Mouse (Mus musculus): ENCODE measurements around the gene B3gat2. TPM values are rescaled to one million over a fixed set of nuclear protein-coding genes. Genes with fewer than 3 reads are reported as not detected.

Gene B3gat2
- polyA plus RNA-seq, 1 experiment from 2014 or later: 14.8 TPM

GRCm38 (mm10) chr1:23840924-23841323, 79.4 kb downstream of the B3gat2 start:
- Histone ChIP-seq H3K27ac (no peak overlapping the region), H3K4me1 (no peaks in the 10 kb centered on the region), H3K4me2 (no peak overlapping the region), H3K36me3 (replicated peaks) (peaks cover 5% of the 10 kb centered on the region; the same call in 1 of the 2 replicates), H3K9ac (no peak overlapping the region), H3K9me3 (no peaks in the 10 kb centered on the region), H3K27me3 (replicated peaks) (no peaks in the 10 kb centered on the region), H3K4me3 (no peak overlapping the region)
- no peak for ATAC-seq (replicated peaks)

DNA sequence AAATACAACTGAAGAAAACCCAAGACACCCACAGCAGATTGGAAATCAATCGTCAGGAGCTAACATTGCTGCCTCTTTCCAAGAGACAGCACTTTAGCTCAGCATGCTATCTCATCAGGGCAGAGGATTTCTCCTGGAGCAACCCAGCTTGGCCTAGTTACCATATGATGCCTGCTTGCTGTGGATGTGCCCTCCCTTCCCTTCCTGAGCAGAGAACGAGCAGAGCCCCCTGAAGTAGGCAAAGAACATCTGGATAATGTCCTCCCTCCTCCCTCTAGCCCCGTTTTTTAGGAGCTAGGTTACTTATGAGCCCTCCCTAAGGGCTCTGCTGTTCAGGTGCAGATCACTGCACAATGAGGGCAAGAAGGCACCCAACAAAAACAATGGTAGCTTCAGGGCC, 81.1 kb downstream of the B3gat2 start:
- no peaks in the 10 kb centered on the region for H3K4me1 ChIP-seq
- no peak overlapping the region for H3K4me3 ChIP-seq
- H3K4me2 ChIP-seq: no peak overlapping the region
- H3K9ac ChIP-seq: no peak overlapping the region
- H3K9me3 ChIP-seq: no peaks in the 10 kb centered on the region
- no peaks in the 10 kb centered on the region for H3K27me3 ChIP-seq (replicated peaks)
- H3K27ac ChIP-seq: no peak overlapping the region
- peaks cover 12% of the 10 kb centered on the region for H3K36me3 ChIP-seq (replicated peaks)
- WGBS: 73% methylated on average over 3 of the region's 3 CpGs
- no peak for ATAC-seq (replicated peaks)

DNA sequence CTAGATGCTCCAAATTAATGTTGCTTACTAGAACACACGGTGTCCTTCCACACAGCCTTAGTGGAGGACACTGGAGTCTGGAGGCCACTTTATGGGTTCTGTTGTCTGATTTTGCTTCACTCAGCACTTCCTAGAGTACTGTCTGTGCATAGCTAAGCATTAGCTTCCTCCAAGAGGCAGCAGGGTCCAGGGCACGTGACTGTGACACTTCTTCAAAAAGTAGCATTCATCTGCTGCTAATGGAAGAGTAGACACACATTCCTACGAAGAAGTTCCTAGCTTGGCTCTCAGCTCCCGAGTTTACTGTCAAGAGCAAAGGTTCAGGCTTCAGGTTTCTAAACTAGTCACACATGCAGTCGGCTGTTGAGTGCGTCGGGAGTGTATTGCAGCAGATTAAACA, 82.2 kb downstream of the B3gat2 start:
- Histone ChIP-seq H3K27me3 (replicated peaks) (no peaks in the 10 kb centered on the region), H3K4me2 (no peak overlapping the region), H3K9me3 (no peaks in the 10 kb centered on the region), H3K4me3 (no peak overlapping the region), H3K27ac (no peak overlapping the region), H3K9ac (no peak overlapping the region), H3K4me1 (no peaks in the 10 kb centered on the region), H3K36me3 (replicated peaks) (peaks cover 20% of the 10 kb centered on the region)
- ATAC-seq (replicated peaks): no peak
- WGBS: 88% methylated on average over 7 of the region's 7 CpGs

DNA sequence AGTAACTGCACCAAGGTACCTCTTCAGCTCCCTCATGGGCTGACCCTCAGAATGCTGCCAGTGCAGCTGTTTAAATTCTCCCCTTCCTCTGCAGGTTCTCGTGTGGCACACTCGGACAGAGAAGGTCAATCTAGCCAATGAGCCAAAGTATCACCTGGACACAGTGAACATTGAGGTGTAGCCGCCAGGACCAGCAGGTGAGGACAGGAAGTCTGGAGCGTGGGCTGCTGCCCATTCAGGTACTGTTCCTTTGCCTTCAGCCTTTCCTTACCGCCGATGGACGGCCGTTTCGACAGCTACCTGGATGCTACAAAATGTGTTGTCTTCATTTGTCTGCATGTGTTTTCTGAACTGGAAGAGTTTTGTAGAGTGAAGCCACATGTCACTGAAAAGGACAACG, 83.5 kb downstream of the B3gat2 start:
- no peak overlapping the region for H3K4me2 ChIP-seq
- no peaks in the 10 kb centered on the region for H3K9me3 ChIP-seq
- no peaks in the 10 kb centered on the region for H3K4me1 ChIP-seq
- ATAC-seq (replicated peaks): no peak
- H3K36me3 ChIP-seq (replicated peaks): peaks cover 24% of the 10 kb centered on the region
- H3K9ac ChIP-seq: no peak overlapping the region
- no peak overlapping the region for H3K4me3 ChIP-seq
- WGBS: 97% methylated on average over 10 of the region's 10 CpGs
- no peak overlapping the region for H3K27ac ChIP-seq
- no peaks in the 10 kb centered on the region for H3K27me3 ChIP-seq (replicated peaks)

DNA sequence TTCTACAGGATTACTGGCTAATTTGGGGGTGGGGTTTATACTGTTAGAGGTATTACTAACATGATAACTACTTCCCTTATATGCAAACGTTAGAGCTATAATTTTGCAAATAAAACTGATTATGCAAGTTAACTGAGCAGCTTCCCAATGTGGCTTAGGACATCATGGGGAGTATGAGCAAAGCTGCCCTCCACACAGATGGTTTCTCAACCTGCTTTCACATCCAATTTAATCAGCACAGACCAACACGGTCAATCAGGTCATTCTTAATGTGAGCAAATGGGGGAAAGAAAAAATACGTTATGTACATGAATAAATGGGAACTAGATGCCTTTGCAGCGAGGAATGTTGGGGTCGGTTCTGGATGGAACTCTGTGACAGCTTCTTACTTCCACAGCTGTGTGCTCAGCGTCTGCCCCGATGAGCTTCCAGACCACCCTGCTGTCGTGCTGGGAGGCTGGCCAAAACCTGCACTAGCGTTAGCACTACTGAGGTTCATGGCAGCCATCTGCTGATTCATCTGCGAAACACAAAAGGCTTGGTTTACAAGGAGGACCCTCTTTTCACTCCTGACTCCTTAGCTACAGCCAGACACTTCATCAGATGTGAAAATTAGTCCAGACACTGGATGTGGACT, 84.6 kb downstream of the B3gat2 start:
- Histone ChIP-seq H3K9me3 (no peaks in the 10 kb centered on the region), H3K4me2 (no peak overlapping the region), H3K36me3 (replicated peaks) (peaks cover 24% of the 10 kb centered on the region), H3K4me1 (no peaks in the 10 kb centered on the region), H3K27ac (no peak overlapping the region), H3K27me3 (replicated peaks) (no peaks in the 10 kb centered on the region), H3K9ac (no peak overlapping the region), H3K4me3 (no peak overlapping the region)
- ATAC-seq (replicated peaks): 0 out of 2 replicates have a peak, but pooled peaks have one; percentile 24
- 58% methylated on average over 10 of the region's 10 CpGs for WGBS

DNA sequence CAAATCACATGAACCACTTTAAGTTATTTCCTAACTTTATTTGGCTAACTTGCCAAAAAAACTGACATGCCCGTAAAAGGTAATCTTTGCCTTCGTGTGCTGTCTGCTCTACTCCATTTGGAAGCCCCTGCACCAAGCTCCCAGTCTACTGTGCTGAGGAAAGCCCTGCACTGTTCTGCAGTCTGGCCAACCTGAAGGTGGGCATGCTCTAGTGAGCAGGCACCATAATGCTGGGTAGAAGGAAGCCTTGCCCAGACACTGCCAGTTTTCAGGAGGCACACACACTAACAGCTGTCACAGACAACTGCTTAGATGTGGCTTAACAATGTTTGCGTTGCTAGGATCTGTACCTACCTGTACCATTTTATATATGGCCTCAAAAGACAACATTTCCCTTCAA, 94.1 kb downstream of the B3gat2 start:
- WGBS: 88% methylated on average over 3 of the region's 3 CpGs
- Histone ChIP-seq H3K36me3 (replicated peaks) (peaks cover 11% of the 10 kb centered on the region), H3K9ac (no peak overlapping the region), H3K27ac (no peak overlapping the region), H3K4me2 (no peak overlapping the region), H3K4me1 (no peaks in the 10 kb centered on the region), H3K4me3 (no peak overlapping the region), H3K9me3 (no peaks in the 10 kb centered on the region), H3K27me3 (replicated peaks) (no peaks in the 10 kb centered on the region)
- ATAC-seq (replicated peaks): no peak

- Histone ChIP-seq H3K27me3 (replicated peaks) (no peaks in the 10 kb centered on the region), H3K27ac (no peak overlapping the region), H3K36me3 (replicated peaks) (peaks cover 13% of the 10 kb centered on the region; the same call in 1 of the 2 replicates), H3K9ac (no peak overlapping the region), H3K4me3 (no peak overlapping the region), H3K9me3 (no peaks in the 10 kb centered on the region), H3K4me1 (no peaks in the 10 kb centered on the region), H3K4me2 (no peak overlapping the region)
- 92% methylated on average over 2 of the region's 2 CpGs for WGBS
- no peak for ATAC-seq (replicated peaks)
Observed at GRCm38 (mm10) chr1:23860944-23861343, 99.4 kb downstream of the B3gat2 start.

DNA sequence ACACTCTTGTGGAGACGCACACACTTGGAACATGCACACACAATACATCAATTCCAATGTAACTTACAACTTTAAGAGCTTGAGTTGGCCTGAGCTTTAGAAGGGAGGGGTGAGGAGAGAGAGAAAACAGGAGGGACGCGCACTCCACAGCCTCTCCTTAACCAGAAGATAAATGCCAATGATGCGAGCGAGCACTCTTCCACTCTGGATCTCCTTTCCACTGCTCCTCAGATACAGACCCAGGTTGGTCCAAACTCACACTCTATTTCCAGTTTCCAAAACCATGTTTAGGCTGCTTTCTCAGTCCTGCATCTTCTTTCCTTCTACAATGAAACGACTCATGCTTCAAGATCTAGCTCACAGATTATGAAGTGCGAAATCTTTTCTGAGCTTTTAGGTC, 104.0 kb downstream of the B3gat2 start:
- no peak overlapping the region for H3K27ac ChIP-seq
- 91% methylated on average over 7 of the region's 7 CpGs for WGBS

GRCm38 (mm10) chr1:23867350-23867862, 105.9 kb downstream of the B3gat2 start:
- Histone ChIP-seq H3K27ac (no peak overlapping the region), H3K9ac (no peak overlapping the region), H3K9me3 (no peaks in the 10 kb centered on the region), H3K36me3 (replicated peaks) (peaks cover 2% of the 10 kb centered on the region), H3K27me3 (replicated peaks) (no peaks in the 10 kb centered on the region), H3K4me1 (no peaks in the 10 kb centered on the region), H3K4me2 (no peak overlapping the region), H3K4me3 (no peak overlapping the region)
- WGBS: 52% methylated on average over 2 of the region's 2 CpGs
- no peak for ATAC-seq (replicated peaks)

More for the DNA sequence above, 104.0 kb downstream of the B3gat2 start:
- H3K27me3 ChIP-seq (replicated peaks): no peaks in the 10 kb centered on the region
- H3K9ac ChIP-seq: no peak overlapping the region
- no peaks in the 10 kb centered on the region for H3K4me1 ChIP-seq
- H3K9me3 ChIP-seq: no peaks in the 10 kb centered on the region
- H3K4me2 ChIP-seq: no peak overlapping the region
- peaks cover 2% of the 10 kb centered on the region; the same call in 1 of the 2 replicates for H3K36me3 ChIP-seq (replicated peaks)
- no peak for ATAC-seq (replicated peaks)
- H3K4me3 ChIP-seq: no peak overlapping the region

DNA sequence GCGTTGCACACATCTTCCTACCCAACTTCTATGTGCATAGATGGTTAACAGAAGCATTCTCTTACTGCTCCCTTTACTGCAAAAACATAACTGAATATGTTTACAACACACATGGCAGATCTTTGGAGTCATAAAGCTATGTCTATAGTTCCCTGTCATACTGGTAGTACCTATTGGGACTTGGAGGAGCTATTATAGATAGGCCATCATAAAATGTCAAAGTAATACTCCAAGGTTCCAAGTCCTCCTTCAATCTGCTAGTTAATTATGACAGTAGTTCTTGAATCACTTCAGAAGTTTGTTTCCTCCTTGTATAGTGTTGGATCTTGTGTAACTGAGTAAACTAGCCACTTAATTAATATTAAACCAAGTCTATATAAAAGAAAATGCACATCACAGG, 110.6 kb downstream of the B3gat2 start:
- Histone ChIP-seq H3K9me3 (no peaks in the 10 kb centered on the region), H3K4me3 (no peak overlapping the region), H3K4me2 (no peak overlapping the region), H3K27me3 (replicated peaks) (no peaks in the 10 kb centered on the region), H3K4me1 (no peaks in the 10 kb centered on the region), H3K27ac (no peak overlapping the region), H3K36me3 (replicated peaks) (peaks cover 2% of the 10 kb centered on the region; the same call in 1 of the 2 replicates), H3K9ac (no peak overlapping the region)
- WGBS: 95% methylated on average over 1 of the region's 1 CpGs
- ATAC-seq (replicated peaks): no peak

GRCm38 (mm10) chr1:23882681-23883080, 121.1 kb downstream of the B3gat2 start:
- Histone ChIP-seq H3K9me3 (no peaks in the 10 kb centered on the region), H3K4me3 (no peak overlapping the region), H3K27me3 (replicated peaks) (no peaks in the 10 kb centered on the region), H3K9ac (no peak overlapping the region), H3K4me1 (no peaks in the 10 kb centered on the region), H3K4me2 (no peak overlapping the region), H3K27ac (no peak overlapping the region), H3K36me3 (replicated peaks) (no peaks in the 10 kb centered on the region)
- whole genome bisulfite sequencing: 98% methylated on average over 1 of the region's 1 CpGs
- ATAC-seq (replicated peaks): no peak

- no peak for ATAC-seq (replicated peaks)
- Histone ChIP-seq H3K4me3 (no peak overlapping the region), H3K27ac (no peak overlapping the region), H3K4me2 (no peak overlapping the region), H3K4me1 (no peaks in the 10 kb centered on the region), H3K9ac (no peak overlapping the region), H3K36me3 (replicated peaks) (no peaks in the 10 kb centered on the region), H3K9me3 (no peaks in the 10 kb centered on the region), H3K27me3 (replicated peaks) (no peaks in the 10 kb centered on the region)
- 91% methylated on average over 2 of the region's 2 CpGs for WGBS
Observed at GRCm38 (mm10) chr1:23884087-23884668, 122.6 kb downstream of the B3gat2 start.

DNA sequence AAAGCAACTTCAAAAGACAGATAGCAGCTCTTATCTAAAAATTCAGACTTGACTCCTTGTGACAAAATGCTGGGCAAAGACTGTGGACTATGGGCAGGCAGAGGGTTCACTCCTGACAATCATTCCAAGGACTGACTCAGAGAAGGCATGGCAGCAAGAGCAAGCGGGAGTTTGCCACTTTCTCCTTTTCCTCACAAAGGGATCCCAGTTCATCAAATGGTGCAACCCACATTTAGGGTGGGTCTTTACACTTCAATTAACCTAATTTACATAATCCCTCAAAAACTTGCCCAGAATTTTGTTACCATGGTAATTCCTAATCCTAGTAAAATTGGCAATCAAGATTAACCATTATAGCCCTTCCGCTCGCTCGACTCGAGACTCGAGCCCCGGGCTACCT, 123.4 kb downstream of the B3gat2 start:
- Histone ChIP-seq H3K4me3 (no peak overlapping the region), H3K27me3 (replicated peaks) (no peaks in the 10 kb centered on the region), H3K4me1 (no peaks in the 10 kb centered on the region), H3K9me3 (no peaks in the 10 kb centered on the region), H3K4me2 (no peak overlapping the region), H3K27ac (no peak overlapping the region), H3K36me3 (replicated peaks) (no peaks in the 10 kb centered on the region), H3K9ac (no peak overlapping the region)
- 0 out of 2 replicates have a peak, but pooled peaks have one; percentile 50 for ATAC-seq (replicated peaks)
- WGBS: 24% methylated on average over 7 of the region's 7 CpGs
